Mouse (Mus musculus) spleen, postnatal 4 days (tissue): Measurements from ENCODE around the gene Lurap1l.

Experiments used
- DNase-seq, 2 experiments: peaks; one replicate each; pipeline ENCODE4 v3.0.0; 2022; ENCODE audit warnings: low spot score in 2 of 2

The Lurap1l gene

GRCm38 (mm10) chr4:80910481-80910870 lies at the start of gene Lurap1l:
TSS of gene Lurap1l (plus strand) at chr4:80910646.
- DNase-seq: no peak

GRCm38 (mm10) chr4:80862962-80863361 lies 47.5 kb upstream of the Lurap1l start:
- DNase-seq: no peak

GRCm38 (mm10) chr4:80863906-80864305 lies 46.5 kb upstream of the Lurap1l start:
- DNase-seq: no peak

- DNase-seq: no peak
Observed at GRCm38 (mm10) chr4:80864511-80864922, 45.9 kb upstream of the Lurap1l start.

GRCm38 (mm10) chr4:80866065-80866464 lies 44.4 kb upstream of the Lurap1l start:
- no peak for DNase-seq

- no peak for DNase-seq
Observed at GRCm38 (mm10) chr4:80869598-80869997, 40.8 kb upstream of the Lurap1l start.

- no peak for DNase-seq
Observed at GRCm38 (mm10) chr4:80872847-80873644, 37.4 kb upstream of the Lurap1l start.

- no peak for DNase-seq
Observed at GRCm38 (mm10) chr4:80874121-80874859, 36.2 kb upstream of the Lurap1l start.

- no peak for DNase-seq
Observed at GRCm38 (mm10) chr4:80875055-80875454, 35.4 kb upstream of the Lurap1l start.

- no peak for DNase-seq
Observed at GRCm38 (mm10) chr4:80881996-80882599, 28.3 kb upstream of the Lurap1l start.

- no peak for DNase-seq
Observed at GRCm38 (mm10) chr4:80886631-80887030, 23.8 kb upstream of the Lurap1l start.

- DNase-seq: no peak
Observed at GRCm38 (mm10) chr4:80891004-80891403, 19.4 kb upstream of the Lurap1l start.

- no peak for DNase-seq
Observed at GRCm38 (mm10) chr4:80895278-80895894, 15.1 kb upstream of the Lurap1l start.

GRCm38 (mm10) chr4:80906726-80907125 lies 3.7 kb upstream of the Lurap1l start:
- no peak for DNase-seq

- DNase-seq: no peak
Observed at GRCm38 (mm10) chr4:80907973-80908372, 2.5 kb upstream of the Lurap1l start.

- no peak for DNase-seq
Observed at GRCm38 (mm10) chr4:80908902-80909301, 1.5 kb upstream of the Lurap1l start.

- DNase-seq: peak in 1 of 2 experiments; percentile 56
Observed at GRCm38 (mm10) chr4:80910871-80911701, 640 bp downstream of the Lurap1l start.

GRCm38 (mm10) chr4:80911706-80912540 lies 1.5 kb downstream of the Lurap1l start:
- peak; percentile 21 to 57 for DNase-seq

- DNase-seq: no peak
Observed at GRCm38 (mm10) chr4:80915211-80915610, 4.8 kb downstream of the Lurap1l start.

GRCm38 (mm10) chr4:80916695-80917094 lies 6.2 kb downstream of the Lurap1l start:
- DNase-seq: no peak
